Mouse (Mus musculus) spleen, postnatal 4 days (tissue): Measurements from ENCODE around the gene Med17.

Experiments
- DNase-seq, 2 experiments: peaks; one replicate each; pipeline ENCODE4 v3.0.0; 2022; ENCODE audit warnings: low spot score in 2 of 2

The Med17 gene

DNA sequence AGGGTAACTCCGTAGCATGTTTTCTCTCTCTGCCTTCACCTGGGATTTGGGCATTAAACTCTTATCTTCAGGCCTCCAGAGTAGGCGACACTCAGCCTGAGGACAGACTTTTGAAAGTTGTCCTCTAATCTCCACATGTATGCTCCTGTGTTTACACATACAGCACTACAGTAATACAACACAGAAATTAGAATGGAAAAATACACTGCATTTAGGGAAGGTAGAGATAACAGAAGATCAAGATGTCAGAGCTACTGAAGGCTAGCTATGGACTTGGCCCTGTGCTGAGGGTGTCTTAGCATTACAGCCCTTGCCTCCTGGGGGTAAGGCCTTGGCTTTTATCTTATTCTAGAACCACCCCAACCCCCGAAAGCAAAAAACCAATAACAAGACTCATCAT lies 8.7 kb upstream of the Med17 start:
- no peak for DNase-seq

GRCm38 (mm10) chr9:15287846-15288245 lies 8.1 kb upstream of the Med17 start:
- no peak for DNase-seq

DNA sequence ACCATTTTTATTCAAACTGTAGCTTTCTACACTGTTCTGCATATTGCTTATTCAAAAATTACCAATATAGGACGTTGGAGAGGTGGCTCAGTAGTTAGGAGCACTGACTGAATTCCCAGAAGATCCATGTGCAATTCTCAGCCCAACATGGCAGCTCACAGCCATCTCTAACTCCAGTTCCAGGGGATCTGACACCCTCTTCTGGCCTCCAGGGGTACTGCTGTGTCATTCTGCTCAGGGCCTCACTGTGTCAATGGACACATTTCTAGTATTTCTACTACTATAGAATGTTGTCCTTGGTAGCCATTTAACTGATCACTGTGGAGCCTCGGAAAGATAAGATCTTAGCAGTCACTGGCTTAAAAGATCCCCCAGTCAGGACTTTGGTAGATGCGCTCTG lies 5.7 kb upstream of the Med17 start:
- DNase-seq, result no peak

DNA sequence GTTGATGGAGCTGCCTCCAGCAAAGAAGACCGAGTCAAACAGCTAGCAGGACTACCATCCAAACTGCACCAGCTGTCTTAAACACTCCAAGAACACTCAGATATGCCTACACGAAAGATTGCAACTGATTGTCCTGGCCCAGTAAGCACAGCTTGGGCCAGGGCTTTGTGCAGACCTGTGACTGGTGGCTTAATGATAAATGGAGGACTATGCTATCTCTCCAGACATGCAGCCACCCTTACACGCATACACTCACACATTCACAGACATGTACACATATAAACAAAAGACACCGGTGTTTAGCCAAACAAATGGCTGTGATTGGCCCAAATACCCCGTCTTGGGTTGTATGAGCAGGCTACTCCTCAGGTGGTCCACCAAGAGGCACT lies 754 bp upstream of the Med17 start:
- no peak for DNase-seq

- no peak for DNase-seq
Measured at GRCm38 (mm10) chr9:15279139-15279648, 537 bp downstream of the Med17 start.

GRCm38 (mm10) chr9:15278343-15278742 lies 1.4 kb downstream of the Med17 start:
- no peak for DNase-seq

GRCm38 (mm10) chr9:15276855-15277254 lies 2.9 kb downstream of the Med17 start:
- no peak for DNase-seq

DNA sequence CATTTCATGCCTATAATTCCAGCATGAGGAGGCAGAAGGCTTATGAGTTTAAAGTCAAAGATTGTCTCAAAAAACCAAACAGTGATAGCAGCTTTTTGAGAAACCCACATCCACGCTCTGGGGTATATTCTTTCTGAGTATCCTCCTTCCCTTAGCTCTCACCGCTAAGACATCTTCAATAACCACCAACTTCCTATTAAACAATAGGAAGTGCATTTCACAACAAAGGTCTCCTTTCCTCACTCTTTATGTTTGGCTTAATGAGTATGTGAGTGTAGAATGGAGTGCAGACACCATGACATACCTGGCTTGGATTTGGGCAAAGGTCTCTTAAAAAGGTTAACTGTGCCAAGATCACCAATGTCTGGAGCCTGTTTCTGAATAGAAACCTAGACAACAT lies 5.8 kb downstream of the Med17 start:
- DNase-seq, result no peak

DNA sequence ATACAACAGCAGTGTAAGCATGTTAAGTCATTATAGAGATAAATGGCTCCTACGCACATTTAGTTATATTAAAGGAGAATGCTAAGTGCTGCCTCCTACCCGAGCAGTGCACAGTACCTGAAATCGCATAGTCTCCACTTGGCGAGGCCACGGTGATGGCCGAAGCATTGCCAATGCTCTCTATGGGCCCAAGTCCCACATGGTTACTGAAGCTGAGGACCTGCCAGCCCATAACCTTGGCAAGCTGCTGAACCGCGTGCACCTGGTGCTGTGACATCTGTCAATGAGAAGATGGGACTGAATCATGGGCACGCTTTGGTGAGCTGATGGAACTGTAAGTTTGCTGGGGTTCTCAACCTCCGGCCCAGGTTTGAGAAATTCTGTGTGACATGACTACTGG lies 16.2 kb downstream of the Med17 start:
- DNase-seq, result no peak

GRCm38 (mm10) chr9:15261980-15262379 lies 17.8 kb downstream of the Med17 start:
- no peak for DNase-seq

DNA sequence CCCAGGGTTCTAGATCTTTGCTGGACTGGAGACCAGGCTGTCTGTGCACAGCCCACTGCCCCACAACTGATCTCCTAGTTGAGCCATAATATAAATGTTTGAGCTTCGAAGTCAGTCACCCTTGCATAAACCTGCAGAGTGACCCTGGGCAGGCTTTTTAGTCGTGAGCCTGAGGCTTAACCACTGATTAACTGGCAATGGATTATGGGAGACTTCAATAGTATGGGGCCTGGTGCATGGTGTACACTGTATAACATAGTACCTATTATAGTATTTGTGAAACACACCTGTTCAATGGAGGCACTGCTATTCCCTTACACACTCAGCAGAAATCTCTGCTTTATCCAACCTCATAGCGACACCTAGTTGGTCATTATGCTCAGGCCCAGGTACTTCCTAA lies 23.5 kb downstream of the Med17 start:
- no peak for DNase-seq

DNA sequence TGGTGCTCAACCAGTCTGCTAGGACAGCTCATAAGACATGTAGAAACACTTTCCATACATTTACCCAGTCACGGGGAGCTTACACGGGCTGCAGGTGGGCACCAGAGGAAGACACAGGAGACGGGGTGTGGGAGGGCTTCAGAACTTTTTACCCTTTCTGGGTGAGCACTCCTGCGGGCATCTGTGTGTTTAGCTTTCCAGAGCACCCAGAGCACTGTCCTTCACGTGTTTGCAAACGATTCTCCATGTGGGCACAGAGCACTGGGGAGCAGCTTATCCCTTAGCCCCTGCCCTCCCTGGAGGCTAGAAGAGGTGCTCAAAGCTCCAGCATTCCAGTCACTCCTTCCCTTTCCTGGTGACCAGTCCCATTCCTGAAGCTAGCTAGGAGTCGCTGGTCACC lies 25.2 kb downstream of the Med17 start:
- DNase-seq, result no peak

DNA sequence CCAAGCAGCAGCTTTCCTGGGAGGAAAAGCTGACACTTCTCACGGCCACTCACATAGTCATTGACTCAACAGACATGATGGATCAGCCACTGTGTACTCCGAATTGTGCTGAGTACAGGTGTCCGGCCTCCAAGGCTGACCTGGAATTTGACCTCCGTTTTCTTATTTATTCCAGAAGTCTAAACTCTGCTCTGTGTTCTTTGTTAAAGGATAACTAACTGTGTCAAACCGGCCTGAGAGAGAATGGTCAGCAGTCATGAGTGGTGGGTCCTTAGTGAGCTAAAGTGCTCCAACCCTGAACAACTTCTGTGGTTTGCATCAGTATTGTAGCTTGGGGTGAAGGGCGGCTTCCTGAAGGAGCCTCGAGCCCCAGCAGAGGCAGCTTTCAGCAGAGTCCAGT lies 27.5 kb downstream of the Med17 start:
- no peak for DNase-seq

DNA sequence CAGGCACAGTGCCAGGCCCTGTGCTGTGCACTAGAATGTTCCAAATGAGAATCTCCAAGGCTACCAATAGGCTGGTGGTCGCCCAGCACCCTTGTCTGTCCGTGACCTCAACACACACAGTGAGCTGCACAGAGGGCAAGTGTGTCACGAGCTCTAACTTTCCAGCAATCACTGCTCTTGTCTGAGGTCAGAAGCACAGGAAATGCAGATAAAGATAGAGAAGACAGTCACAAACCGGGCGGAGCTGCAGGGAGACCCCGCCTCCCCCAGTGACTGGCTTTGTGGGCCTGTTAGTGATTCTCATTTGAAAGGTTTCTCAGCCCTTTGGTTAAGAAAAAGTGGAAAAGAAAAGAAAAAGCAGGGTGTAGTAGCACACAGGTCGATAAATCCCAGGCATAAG lies 29.4 kb downstream of the Med17 start:
- DNase-seq, result no peak

DNA sequence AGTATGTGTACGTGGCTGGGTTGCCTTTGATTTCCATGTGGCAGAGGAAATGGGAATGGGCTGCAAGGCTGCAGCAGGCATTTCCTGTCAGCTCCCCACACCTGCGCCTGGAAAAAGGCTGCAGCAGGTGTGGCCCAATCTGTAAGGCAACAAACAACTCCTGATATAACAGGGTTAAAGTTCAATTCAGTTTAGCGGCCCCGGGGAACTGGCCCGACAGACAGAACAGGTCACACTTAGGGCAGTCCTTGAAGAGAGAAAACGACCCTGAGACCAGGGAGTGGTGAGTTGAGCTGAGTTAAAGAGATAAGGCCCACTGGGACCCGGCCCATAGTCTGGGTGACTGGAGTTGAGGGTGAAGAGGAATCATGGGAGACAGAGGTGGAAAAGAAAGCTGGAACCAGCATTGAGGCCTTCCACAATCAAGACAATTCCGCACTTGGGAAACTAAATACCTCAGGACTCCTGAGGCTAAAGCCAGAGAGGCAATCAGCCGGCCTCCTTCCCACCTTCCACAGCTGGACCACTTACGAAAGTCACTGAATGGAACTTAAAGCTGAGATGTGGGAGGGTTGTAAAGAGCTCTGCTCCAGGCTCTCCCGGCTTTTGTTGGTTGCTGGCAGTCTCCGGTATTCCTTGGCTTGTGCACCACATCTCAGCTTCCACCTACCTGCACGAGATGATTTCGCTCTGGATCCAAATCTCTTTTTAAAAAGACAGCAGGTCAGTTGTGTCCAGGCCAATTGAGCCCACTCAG lies 34.2 kb downstream of the Med17 start:
- DNase-seq, result no peak

- no peak for DNase-seq
Measured at GRCm38 (mm10) chr9:15242130-15242529, 37.6 kb downstream of the Med17 start.

DNA sequence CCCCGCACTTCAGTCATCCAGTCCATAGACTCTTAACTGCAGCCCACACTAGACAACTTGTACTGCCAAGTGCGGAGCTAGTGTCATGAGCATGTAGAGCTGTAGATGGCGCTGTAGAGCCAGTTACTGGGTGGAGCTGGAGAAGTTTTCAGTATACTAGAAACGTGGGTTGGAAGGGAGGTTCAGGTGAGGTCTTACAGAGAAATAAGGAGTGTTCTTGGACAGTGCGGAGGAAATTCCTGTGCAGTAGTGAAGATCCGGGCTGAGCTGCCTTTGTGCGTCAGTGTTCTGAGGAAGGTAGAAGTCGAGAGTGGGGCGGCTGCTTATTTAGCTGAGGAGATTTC lies 38.2 kb downstream of the Med17 start:
- peak; percentile 47 to 74 for DNase-seq

DNA sequence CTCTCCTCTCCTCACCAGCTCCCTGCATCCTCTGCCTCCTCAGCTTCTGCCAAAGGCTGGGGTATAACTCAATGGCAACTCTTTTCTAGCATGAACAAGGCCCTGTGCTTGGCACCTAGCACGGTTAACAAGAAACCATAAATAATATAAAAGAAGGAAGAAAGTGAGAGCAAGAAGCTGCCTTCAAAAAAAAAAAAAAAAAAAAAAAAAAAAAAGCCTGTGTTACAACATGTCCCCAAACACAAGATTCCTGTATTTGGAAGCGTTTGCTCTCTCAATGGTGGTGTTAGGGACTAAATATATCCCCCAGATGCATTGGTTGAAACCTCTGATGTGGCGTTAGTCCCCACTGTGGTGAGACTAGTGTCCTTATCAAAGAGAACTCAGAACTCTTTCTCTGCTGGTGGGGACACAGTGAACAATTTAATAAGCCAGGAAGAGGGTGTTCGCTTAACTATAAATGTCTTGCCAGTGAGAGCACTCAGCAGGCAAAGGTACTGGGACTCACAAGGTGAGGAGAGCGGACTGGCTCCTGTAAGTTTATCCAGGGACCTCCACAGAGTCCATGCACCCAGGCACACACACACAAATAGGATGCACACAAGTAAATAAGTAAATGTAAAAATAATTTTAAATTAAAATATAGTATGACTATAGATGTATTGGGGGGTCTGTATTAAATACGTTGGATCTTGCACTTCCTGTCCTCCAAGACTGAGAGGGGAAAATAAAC lies 38.7 kb downstream of the Med17 start:
- no peak for DNase-seq

DNA sequence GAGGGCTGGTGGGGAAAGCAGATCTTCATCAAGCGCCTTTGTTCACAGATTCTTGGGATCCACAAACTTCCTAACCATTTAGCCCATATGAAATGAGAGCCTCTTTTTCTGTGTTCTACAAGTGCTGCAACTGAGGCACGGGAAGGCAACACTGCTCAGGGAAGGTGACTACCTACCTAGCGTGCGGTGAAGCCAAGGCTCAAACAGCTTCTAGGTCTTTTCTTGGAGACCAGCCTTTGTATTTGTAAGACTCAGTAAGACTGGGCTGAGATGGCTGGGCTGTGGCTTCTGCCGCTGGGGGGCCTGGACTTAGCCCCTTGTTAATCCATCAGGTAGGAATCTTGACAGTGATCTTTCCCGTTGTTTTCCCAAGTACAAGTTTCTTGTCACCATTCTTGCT lies 39.7 kb downstream of the Med17 start:
- no peak for DNase-seq

GRCm38 (mm10) chr9:15239042-15239925 lies 40.4 kb downstream of the Med17 start, which contains the start of gene Vstm5:
Vstm5 (plus strand) TSS chr9:15239045.
- DNase-seq, result no peak

- DNase-seq, result no peak
Measured at GRCm38 (mm10) chr9:15238297-15238990, 41.3 kb downstream of the Med17 start.
